Mouse (Mus musculus): ENCODE measurements around the gene Vdac2.

Vdac2 gene

DNA sequence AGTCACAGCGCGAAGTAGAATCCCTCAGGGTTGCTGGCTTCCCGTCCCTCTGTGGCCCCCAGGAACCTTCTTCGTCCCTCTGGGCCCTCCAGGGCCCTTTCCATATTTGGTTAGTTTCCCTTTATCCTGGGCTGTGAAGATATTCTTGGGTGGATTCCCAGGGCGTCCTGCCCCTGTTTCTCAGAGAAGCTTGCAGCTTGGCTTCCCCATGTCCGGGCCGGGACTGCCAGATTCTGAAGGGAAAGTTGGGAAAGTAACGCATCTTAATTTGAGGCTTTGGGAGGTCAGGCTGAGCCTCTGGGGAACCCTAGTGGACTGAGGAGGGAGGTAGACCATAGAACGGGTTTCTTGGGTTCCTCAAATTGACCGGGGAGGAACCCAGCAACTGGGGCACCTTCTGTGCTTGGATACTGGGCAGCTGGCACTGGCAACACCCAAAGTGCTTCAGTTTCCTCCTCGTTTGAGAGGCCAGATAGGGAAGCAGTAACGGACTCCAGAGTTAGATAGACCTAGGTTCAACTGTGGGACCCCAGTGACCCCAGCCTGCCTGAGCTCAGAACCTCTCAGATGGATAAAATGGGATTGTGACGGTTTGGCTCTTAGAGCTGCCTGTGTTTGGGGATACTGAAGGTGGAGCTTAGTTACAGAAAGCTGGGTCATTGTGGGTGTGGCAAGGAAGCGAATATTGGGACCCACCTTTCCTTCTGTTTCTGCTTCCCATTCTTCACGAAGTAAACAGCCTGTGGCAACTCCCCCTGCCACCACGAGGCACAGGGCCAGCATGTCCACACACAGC, 27.2 kb downstream of the Vdac2 start:
- DNase-seq (ENCODE audit: low read depth), result no peak

DNA sequence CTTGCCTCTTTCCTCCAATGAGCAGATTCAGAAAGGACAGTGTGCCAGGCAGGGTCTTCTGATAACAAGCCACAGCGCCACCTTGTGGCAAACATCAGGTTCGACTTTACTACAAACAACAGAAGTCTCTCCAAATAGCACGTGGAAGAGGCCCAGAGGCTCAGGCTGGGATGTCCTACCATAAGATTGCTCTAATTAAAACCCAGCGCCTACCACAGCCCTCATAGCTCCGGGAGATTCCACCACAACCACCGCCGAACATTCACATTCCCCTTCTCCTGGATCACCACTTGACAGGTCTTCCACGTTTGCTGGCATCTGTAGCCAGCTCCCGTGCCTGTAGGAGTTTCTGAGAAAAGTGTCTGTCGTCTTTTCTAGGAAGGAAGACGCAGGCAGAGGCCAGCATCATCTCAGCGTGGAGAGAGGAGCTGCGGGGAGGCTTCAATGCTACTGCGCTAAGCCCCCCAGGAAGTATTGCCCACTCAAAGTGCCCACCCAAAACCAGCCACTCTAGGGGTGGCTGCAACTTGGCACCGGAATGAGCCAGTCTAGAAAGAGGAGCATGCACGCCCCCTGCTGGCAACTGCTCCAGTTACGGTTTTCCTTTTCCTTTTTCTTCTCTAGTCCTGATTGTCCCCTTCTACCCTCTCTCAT, 28.5 kb downstream of the Vdac2 start:
- peak; percentile 91 for DNase-seq (ENCODE audit: low read depth)

GRCm38 (mm10) chr14:21854271-21854670, 29.2 kb downstream of the Vdac2 start:
- DNase-seq (ENCODE audit: low read depth), result no peak

DNA sequence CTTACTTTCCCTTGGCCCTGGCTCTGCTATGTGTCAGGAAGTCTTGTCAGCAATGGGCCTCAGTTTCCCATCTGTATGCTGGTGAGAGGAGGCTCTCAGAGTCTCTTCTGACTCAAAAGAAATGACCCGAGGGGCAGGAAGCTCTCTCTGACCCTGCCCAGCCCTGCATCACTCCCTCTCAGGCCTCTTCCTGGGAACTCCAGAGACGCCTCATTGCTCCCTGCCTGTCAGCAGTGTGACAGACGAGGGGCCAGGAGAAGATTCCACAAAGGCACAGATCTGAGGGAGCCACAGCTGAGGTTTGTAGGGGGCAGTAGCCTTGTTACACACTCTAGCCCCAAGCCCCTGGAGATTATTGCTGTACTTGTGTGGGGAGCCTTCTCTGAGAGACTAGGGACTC, 30.9 kb downstream of the Vdac2 start:
- no peak for DNase-seq (ENCODE audit: low read depth)

- DNase-seq (ENCODE audit: low read depth), result no peak
These were observed 31.8 kb downstream of the Vdac2 start for GRCm38 (mm10) chr14:21856886-21857285.

DNA sequence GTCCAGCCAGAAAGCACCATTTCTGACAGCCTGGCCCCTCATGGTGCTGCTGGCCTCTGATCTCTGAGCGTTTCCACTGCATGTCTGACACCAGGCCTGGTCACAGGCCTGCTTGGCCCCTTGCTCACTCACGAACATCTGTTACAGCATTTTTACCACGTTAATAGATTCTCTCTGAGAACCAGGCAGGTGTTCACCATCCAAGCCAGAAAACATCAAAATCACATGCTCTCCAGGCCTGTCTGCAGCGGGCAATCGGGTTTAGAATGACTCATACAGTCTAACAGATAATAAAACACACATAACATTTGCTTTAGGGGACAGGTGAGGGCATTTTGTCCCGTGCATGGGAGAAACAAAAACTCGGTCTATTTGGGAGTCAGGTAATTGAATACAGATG, 41.3 kb downstream of the Vdac2 start:
- DNase-seq (ENCODE audit: low read depth), result no peak

DNA sequence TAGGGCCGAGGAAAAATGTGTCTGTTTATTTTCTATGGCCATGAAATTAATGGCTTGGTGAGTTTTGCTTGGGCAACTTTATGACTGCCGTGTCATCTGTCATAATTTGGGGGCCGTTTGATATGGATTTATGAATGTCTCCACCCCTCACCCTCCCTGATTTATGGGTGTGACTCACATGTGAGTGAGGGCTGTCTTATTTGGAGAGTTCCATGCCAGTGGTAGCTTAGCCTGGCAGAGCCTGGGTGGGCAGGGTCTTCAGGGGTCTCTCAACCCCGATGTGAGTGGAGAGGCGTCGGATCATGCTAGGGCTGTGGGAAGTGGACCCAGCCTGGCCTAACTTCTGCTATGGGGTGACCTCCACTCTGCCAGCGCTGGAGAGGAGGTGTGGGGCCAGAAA, 41.8 kb downstream of the Vdac2 start:
- no peak for DNase-seq (ENCODE audit: low read depth)

- no peak for DNase-seq (ENCODE audit: low read depth)
These were observed 65.4 kb downstream of the Vdac2 start for GRCm38 (mm10) chr14:21890430-21890829.

DNA sequence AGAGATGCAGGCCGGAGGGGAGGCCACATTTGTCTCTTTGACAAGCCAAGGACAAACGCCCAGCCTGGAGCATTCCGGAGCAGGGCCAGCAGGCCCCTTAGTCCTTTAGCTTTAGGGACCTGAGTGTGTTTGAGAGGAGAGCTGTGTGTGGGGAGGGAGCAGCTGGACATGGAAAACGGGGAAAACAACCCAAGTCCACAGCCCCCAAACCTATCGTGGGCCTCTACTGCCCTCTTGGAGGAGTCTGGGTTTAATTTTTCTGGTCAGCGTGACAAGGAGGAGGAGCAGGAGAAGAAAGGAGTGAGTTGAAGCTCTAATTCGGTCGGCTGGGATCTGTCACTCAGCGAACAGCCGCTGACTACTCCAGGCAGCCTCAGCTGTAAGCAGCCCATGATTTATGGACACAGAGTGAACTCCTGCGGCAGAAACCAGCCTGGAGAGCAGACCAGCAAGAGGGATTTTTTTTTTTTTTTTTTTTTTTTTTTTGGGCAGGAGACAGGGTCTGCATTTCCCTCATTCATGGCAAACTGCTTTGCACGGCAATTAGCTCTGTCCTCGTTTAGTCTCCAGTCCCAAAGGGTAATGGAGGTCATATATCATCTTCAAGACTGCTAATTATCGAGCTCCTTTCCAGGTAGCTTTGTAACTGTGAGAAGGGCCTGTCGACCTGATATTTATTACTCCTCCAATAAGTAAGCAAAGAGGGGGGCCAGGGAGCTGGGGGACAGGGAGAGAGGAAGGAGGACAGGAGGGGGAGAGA, 66.7 kb downstream of the Vdac2 start:
- DNase-seq (ENCODE audit: low read depth), result no peak

DNA sequence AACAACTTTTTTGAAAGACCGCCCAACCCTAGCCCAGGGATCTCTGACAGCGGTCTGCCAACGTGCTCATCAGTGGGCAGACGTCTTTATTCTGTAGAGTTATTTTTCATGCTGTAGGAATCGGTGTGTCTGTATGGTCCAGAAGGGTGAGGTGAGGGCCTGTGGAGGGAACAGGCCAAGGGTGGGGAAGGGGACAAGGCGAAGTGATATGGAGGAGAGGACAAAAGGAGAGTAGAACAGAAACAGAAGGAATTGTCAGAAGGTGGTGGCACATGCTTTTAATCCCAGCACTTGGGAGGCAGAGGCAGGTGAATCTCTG, 67.3 kb downstream of the Vdac2 start:
- DNase-seq (ENCODE audit: low read depth), result no peak

Measured in naive thymus-derived CD4-positive, alpha-beta T cell, adult 2 months (primary cell).